Mouse (Mus musculus) frontal cortex, postnatal 25 days (tissue): ENCODE measurements around the gene Tnip2.
A peak's percentile ranks its signal among the peaks of the same experiment; 100 is the strongest.

Experiments used
- DNase-seq, 2 experiments: peaks; one replicate each; pipeline ENCODE4 v3.0.0; 2022; ENCODE audit warnings: low spot score in 2 of 2

Tnip2 gene

DNA sequence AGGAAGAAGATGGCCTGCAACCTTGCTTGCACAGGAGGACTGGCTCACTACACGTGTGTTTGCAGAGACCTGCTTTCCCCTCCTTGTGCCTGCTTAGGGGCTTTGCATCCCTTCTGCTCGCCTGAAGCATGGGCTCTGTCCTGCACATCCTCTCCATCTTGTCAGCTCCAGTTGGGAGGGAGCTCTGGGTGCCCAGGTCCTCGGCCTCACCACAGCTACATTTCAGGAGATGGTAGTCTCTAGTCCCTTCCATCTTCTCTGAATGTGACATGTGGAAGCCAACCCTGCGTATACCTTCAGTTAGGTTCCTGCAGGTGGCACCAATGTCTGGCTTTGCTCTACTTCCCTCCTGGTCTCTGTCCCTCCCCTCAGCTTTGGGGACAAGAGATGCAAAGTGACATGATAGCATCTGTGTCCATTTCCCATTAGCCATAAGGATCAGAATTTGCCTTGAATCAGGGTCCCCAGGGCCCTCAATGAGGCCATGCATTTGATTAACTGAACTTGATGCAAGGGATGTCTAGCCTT is 10.2 kb upstream of the Tnip2 start:
- no peak for DNase-seq

DNA sequence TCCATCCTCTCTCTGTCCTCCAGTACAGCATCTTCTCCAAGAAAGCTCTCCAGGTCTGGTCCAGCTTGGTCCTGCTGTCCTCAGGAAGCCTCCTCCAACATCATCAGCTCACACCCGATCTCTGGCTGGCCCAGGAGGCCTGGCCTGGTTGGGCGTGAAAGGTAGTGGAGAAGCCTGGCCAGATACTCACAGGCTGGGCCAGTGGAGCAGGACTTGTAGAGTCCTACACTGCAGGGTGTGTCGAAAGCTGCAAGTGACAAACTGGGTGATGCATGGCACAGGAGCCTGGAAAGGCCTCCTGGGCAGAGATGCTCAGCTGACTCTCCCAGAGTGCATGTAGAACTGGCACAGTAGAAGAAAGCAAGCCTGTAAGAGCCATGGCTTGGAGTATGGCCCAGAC is 7.5 kb upstream of the Tnip2 start:
- DNase-seq: no peak

DNA sequence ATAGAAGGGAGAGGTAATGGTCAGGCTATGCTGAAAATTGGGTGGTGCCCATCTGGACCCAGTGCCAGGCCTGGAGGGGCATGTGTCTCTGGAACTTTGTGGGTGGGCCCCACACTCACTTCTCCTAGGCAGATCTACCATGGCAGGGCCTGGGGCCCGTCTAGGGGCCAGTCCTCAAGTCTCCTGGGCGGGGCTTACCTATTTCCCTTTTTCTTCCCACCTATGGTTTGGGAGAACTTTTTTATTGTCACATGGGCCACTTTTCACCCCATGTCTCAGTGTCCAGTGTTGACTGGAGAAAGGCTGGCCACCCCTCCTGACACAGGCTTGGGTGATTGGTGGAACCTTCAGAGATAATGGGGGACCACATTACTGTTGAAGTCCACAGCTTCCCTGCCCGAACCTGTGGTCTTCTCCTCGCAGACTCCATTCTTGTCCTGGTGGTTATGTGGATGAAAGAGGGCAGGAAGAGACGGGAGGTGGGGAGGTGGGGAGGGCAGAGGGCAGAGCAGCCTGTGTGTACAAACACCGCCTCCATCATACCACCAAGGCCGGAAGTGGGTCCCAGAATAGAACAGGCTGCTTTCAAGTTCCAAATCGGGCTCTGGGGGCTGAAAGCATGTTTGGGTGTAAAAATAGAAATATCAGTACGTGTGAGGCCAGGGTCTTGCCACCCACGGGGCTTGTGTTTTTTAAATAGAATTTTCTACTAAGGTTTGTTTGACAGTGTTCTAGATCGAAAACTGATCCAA is 6.8 kb upstream of the Tnip2 start:
- no peak for DNase-seq

DNA sequence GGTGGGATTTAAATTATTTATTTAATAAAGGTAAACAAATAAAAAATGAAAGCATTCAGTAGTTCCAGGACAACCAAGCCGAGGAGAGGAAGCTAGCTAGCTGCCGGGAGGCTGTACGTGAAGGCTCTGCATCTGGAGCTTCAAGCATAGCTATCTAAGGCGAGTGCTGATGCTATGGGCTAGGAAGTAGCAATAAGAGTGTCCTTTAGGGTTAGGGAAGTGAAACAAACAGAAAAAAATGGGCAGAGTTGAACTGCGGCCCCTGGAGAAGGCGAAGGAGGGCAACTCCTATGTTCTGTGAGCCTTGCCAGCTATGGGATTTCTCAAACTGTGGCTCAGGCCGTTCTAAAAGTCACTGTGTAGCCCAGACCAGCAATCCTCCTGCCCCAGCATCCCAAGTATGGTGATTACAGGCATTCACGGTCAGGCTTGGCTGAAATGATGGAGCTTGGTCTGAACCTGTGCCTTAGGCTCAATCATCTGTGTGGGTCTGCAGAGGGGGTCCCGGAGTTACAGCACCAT is 5.7 kb upstream of the Tnip2 start:
- DNase-seq: no peak

DNA sequence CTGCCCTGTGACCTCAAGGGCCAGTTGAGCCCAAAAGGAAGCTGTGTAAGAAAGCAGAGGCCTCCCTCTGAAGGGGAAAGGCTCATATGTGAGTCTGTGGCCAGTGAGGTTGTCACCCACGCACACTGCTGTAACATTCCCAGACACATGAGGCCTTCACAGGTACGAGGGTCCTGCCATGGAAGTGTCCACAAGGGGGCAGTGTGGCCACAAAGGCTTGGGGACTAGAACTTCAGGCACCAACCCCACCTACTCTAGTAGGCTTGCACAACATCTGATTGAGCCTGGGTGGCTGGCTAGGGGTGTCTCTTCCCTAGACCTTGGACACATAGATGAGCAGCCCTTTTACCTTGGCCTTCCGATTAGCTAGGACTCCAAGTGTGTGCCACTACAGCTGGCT is 4.1 kb upstream of the Tnip2 start:
- DNase-seq: peak; percentile 65 to 67

DNA sequence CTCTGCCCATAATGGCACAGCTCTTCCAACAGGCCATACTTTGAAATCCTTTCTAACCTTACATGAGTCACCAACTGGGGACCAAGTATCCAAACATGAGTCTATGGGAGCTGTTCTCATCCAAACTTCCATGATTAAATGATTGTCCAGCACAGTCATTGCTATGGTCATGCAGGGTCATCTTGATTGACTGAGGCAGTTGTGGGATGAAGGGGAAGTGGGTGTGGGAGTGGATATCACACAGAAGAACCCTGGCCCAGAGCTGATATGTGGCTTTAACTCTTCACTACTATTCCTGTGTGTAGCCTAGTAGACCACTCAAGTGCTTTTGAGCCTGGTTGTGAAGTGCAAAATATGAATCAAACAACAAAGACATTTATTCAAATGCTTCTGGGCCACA is 1.3 kb upstream of the Tnip2 start:
- no peak for DNase-seq

DNA sequence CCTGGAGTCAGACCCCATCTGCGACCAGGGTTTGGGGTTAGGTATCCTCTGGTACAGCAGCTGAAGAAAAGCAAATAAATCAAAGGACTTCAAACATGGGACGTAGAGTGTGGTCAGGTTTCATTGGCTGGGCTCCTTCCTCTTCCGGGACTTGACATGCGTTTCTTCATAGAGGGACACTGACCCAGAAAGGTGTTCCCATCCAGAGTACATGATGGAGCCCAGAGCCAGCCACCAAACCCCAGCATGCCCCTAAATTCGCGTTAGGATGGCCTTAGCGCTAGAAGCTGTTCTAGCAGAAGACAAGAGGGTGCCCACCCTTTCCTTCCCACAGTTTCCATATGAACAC is 401 bp upstream of the Tnip2 start:
- no peak for DNase-seq

DNA sequence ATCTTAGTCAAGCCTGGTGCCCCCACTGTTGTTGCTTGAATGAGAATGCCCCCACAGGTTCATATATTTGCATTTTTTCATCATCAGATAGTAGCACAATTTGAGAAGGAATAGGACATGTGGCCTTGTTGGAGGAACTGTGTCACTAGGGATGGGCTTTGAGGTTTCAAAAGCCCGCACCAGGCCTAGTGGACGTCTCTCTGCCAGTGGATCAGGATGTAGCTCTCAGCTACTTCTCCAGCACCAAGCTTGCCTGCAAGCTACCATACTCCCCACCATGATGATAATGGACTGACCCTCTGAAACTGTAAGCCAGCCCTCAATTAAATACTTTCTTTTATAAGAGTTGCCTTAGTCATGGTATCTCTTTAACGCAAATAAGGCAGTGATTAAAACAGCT is 1.3 kb downstream of the Tnip2 start:
- no peak for DNase-seq

DNA sequence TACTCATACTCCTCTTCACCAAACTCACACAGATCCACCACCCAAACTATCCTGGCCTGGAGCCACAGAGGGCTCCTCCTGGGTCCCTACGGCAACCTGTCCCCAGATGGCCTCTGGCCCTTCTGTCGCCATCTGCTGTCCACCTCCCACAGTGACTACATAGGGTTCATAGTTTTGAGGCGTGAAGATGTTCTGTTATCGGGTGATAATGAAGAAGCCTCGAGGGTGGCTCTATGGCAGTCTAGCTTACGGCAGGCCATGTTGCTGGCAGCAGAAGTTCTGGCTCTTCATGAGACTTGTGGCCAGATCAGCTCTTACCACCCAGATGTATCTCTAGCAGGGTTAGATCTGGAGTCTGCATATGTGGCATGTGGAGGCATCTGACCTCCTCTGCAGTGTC is 11.0 kb downstream of the Tnip2 start:
- no peak for DNase-seq

DNA sequence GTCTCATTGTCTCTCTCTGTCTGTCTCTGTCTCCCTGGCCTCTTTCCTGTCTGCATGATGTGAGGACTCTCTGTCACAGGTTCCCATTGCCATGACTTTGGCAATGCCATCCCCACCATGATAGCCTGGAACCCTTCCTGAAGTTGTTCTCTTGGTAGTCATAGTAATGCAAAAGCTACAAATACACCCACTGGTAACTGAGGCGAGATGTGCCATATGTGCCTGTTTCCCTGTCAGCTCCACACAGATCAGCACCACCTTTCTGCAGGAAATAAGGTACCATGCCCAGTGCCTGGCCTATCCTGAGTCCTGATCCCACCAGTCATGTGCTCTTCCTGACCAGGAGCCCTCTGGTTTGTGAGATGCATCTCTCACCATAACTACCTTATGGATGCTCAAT is 11.4 kb downstream of the Tnip2 start:
- no peak for DNase-seq

DNA sequence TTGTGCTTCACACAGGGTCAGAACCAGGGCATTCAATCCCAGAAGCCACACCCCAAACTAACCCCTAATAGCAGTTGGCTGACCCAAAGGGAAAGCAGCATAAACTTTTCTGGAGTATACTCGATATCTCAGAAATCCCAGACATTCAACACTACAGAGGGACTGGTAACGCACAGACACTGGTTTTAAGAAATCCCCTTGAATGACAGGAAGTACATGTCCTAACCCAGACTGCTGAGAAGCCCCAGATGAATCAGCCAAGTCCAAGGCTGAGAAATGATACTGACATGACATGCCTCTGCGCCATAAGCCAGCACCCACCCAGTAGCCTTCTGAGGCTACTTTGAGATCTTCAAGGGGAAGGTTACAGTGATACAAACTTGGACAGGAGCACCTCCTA is 12.2 kb downstream of the Tnip2 start:
- no peak for DNase-seq

DNA sequence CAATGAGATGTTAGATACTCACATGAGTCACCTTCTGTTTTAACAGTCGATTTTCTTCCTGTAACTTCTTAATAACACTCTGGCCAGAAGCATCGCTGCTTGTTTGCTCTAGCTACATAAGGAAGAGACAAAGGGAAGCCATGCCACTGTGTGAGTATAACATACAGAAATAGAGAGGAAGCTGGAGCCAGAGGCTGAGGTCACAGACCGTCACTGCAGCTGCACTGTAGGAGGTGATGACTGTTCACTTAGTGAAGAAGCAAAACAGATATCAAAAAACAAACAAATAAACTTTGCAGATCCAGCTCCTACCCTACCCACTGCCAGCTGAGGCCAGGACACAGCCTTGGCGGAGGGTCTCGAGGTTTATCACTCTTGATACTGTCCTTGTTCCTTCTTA is 12.9 kb downstream of the Tnip2 start:
- no peak for DNase-seq

DNA sequence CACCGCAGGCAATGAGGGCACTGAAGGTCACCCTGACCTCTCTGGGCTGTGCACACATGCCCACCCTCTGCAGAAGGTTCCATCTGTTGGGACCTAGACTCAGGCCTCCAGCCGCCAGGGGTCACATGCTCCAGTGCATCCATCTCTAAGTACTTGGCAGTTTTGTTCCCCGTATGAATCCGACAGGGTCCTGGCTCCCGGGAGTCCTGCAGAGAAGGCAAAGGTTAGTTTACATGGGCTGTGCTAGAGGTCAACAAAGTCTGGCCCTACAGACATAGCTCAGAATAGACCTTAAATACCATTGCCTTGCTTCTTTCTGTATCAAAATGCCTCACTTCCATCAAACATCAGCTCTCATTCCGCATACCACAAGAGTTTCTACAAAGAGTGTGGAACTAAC is 17.0 kb downstream of the Tnip2 start:
- no peak for DNase-seq

DNA sequence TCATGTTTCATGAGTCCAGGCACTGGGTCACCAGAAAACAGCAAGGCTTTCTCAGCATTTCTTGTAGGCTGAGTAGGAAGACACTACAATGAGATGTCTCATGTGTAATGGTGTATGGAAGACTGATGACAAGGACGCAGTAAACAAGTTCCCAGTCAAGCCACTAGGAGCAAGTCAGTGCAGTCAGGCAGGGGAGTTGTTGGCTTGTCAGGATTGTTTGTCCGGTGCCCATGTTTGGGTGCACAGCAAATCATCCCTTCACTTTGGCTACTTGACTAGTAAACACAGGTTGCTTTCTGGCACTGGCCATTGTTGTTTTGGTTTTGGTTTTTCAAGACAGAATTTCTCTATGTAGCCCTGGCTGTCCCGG is 24.4 kb downstream of the Tnip2 start:
- no peak for DNase-seq

DNA sequence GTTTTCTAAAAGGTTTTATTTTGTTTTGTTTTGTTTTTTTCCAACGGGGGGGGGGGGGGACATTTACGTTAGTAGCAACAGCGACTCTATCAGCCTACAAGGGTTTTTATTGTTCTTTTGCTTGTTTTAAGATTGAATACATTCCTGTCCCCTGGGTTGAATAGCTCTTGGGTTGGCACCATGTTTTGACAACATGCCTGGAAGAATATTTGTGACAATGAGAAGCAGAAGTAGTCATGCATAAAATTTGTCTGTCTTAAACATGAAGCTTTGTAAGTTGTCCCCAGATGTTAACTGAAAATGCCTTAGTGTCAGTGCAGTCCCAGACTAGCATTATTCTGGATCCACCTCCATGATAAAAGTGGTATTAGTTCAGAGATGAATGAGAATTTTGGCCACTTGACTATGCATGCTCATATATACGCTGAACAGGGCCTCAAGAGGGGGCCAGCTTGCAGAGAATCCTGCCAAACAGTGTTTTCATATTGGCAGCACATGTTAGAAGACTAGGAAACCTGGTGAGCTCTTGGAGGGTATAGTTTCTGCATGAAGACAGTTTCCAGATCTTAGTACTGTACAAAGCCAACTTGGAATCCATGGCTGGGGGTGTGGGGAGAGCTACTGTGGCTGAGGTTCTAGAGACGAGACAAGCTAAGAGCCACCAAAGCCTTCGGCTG is 24.9 kb downstream of the Tnip2 start:
- DNase-seq: no peak

DNA sequence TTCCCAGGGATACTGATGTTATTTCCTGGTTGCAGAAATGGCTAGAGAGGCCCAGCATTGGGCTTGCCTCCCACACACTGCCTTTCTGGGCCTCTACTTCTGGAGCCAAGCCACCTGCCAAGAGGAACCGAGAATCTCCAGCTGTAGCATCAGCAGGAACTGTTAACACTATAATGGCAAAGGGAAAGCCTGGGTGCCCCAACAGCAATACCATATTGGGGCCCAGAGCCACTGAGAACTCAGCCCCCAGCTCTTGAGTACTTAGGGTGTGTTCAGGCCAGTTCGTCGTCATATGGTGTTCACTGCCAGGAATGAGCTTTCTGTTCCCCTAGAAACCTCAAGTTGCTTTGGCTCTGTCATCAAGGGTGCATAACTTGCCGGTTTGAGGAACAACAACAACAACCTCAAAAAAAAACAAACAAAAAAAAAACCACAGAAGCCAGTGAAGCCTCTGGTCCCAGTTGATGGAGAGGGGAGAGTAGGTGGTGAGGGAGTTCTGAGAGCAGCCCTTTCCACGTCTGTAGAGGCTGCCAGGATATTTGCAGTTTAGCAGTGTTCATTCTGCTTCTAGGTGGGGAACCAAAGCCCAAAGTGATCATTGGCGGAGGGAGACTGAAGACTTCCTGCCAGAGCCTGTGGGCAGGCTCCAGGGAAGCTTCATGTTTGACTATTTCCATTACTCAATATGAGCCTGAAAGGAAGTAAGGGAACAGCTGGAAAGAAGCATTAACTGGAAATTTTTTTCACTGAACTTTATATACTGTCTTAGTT is 26.3 kb downstream of the Tnip2 start:
- no peak for DNase-seq

DNA sequence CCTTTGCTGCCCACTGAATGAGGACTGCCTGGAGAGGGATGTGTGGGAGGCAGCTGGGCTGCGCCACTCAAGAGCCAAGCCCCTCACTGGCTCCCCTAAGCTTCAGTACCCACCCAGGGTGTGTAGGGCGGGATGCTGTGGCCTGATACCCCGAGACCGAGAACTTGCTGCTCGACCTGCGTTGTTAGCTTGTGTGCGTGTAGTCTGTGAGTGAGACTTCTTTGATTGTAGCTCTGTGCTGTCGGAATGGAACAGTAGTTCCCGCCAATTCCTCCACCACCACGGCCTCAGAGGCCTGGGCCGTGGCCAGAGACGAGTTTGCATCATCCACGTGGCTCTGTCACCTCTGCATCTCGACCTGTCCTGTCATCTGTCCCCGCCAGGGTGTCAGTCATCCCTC is 28.1 kb downstream of the Tnip2 start:
- DNase-seq: no peak

DNA sequence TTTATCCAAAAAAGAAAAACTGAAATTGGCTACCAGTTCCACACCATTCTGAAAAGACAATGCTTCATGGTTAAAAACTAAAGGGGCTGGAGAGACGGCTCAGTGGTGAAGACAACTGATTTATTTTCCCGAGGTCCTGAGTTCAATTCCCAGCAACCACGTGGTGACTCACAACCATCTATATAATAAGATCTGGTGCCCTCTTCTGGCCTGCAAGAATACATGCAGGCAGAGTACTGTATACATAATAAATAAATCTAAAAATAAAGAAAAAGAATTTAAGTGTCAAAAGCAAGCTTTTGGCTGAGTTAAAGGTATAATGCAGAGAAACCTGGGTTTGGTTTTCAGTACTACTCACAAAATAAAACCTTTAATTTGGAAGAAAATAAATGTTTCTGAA is 32.9 kb downstream of the Tnip2 start:
- DNase-seq: no peak

DNA sequence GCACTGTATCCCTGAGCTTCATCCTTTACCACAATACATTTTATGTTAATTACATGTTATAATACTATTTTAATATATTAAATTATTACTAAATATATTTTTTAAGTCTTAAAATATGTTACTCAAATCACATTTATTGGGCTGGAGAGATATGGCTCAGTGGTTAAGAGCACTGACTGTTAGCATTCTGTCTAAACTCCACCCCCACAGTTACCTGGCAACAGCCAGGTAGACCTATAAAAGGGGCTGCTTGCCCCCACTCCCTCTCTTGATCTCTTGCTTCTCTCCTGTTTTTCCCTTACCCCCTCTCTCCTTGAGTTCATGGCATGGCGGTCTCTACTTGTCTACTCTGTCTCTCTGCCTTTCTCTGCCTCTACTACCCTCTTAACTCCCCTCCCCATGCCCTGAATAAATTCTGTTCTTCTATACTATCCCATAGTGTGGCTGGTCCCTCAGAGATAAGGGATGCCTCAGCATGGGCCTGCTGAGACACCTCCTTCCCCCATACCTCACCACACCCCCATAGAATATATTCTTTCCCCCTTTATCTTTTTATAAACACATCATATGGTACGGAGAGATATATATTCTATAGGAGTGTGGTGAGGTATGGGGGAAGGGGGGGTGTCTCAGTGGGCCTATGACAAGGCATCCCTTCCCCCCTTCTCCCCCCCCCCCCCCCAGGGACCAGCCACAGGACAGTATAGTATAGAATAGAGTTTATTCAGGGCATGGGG is 45.6 kb downstream of the Tnip2 start:
- DNase-seq: no peak

DNA sequence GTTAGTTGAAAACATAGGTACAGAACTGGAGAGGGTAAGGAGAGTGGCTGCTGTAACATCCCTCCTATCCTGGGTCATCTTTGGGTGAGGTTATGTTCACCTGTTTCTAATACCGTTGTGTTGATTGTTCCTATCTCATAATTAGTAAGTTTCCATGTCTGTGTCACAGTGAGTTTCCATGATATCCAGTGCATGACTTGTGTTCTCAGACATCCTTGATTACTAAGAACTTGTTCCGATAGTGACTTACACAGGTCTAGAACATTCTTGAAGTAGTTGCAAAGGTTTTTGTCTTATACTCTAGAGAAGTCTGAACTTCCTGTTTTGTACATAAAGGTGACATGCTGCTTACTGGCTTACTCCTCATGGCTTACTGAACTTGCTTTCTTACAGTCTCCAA is 47.1 kb downstream of the Tnip2 start:
- no peak for DNase-seq

DNA sequence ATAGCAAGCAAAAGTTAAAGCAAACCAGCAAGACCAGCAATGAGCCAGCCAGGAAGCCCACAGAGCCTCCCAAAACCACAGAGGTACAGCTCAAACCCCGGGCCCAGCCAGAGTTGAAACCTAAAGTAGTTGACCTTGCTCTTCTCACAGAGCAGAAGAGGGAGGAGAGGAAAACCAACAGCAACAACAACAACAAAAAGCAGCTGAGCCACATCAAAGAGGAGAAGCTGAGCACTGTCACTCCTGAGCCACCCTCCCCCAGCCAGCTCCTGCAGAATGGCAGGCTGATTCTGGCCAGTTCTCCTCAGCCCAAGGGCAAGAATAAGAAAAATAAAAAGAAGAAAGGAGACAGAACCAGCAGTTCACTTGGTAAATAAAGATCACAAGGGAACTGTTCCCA is 47.7 kb downstream of the Tnip2 start:
- DNase-seq: no peak

DNA sequence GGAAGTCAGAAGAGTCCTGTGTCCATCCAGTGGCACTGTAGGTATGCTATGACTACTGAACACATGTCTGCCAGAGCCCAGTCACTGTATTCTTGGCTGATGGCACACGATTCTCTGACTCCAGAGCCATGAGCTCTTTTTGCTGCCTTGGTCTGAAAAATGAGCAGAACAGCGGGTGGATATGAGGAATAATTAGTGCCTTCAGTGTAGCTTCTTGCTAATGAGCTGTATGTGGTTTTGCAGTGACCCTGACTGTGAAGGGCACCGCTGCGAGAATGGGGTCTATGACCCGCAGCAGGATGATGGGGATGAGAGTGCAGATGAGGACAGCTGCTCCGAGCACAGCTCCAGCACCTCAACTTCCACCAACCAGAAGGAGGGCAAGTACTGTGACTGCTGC is 52.0 kb downstream of the Tnip2 start:
- no peak for DNase-seq
